Mouse (Mus musculus) bone marrow macrophage, adult 2 months (primary cell): ENCODE data around the gene Nme9.

Experiments used
- CTCF ChIP-seq: IDR thresholded peaks from 2 replicates; pipeline ENCODE4 v1.5.1; 2012; ENCODE audit warnings: low read depth, mild to moderate bottlenecking, low read length, moderate library complexity
- POLR2A ChIP-seq: IDR thresholded peaks from 2 replicates; pipeline ENCODE4 v1.6.1; 2012; ENCODE audit warnings: mild to moderate bottlenecking, low read depth, low read length, borderline replicate concordance

GRCm38 (mm10) chr9:99446259-99446658, 5.0 kb upstream of the Nme9 start:
- TF ChIP-seq CTCF (no peak), POLR2A (no peak)
